Mouse (Mus musculus): ENCODE measurements around the gene Nck2. TPM values are rescaled to one million over a fixed set of nuclear protein-coding genes. Genes with fewer than 3 reads are reported as not detected.

The Nck2 gene
- total RNA-seq, 2 experiments from 2014 or later: 20.2 to 26.8 TPM

DNA sequence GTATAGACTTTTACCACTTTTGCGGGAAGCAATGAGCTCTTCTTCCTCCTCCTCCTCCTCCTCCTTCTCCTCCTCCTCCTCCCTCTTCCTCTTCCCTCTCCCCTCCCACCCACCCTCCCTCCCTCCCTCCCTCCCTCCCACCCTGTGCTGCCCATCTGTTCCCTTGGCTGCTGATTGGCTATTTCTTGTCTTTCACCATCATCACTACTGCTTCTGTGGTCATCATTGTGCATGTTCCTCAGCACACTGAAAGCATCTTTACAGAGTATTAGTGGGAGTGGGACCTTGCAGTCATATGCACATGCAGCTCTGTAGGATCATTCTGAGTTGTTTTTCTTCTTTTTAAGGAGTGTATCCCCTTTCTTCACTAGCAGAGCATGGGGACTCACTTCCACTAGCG is 78.6 kb downstream of the Nck2 start:
- ATAC-seq (replicated peaks; ENCODE audit: low FRiP score, low TSS enrichment, poor library complexity, severe bottlenecking): no peak

DNA sequence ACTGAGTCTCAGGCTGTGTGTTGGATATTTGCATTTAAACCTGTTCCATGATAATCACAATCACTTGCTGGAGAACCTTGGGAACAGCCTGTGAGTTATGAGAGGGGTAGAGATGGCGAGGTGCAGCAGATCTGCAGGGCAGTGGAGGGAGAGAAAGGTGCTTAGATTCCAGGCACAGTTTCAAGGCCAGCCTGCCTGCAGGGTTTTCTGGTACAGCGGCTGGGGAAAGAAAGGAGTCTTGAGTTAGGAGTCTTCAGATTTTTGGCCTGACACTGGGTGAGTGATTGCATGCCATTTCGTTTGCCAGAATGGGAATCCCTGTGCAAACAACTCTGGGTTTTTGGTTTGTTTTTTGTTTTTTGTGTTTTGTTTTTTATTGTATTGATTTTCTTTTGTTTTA is 80.0 kb downstream of the Nck2 start:
- ATAC-seq (replicated peaks; ENCODE audit: low FRiP score, low TSS enrichment, poor library complexity, severe bottlenecking): no peak

DNA sequence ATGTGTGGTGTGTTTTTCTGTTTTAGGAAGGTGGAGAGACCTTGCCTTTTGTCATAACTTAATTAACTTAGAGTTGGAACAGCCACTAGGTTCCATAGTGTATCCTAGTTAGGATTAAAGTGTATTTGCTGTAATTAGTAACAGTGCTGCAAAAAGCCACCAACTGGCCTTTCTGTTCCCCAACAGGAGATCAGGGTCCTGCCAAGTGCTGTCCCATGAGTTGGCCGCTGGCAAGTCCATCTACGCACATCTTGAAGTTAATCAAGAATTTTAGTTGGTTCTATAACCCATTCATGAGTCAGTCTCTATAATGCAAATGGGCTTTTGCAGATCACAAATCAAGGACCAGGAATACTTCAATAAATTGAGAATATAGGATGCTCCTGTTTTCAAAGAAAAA is 83.9 kb downstream of the Nck2 start:
- no peak for ATAC-seq (replicated peaks; ENCODE audit: low FRiP score, low TSS enrichment, poor library complexity, severe bottlenecking)

DNA sequence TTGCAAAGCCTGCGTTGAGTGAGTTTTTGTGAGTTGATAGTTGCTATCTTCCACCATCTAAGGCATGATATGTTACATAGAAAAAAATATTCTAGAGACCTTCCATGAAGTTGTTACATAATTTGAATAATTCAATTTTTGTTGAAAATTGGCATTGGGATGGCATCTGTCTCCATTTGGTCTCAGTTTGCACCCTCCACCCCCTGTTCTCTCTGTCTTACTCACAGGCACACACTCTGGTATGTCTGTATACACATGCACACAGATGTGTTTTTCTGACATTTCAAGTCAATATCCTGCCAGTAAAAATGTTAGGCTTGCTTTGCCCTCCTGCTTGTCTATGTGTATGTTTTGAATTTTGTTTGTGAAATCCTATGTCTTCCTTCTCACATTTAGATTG is 84.7 kb downstream of the Nck2 start:
- ATAC-seq (replicated peaks; ENCODE audit: low FRiP score, low TSS enrichment, poor library complexity, severe bottlenecking): no peak

DNA sequence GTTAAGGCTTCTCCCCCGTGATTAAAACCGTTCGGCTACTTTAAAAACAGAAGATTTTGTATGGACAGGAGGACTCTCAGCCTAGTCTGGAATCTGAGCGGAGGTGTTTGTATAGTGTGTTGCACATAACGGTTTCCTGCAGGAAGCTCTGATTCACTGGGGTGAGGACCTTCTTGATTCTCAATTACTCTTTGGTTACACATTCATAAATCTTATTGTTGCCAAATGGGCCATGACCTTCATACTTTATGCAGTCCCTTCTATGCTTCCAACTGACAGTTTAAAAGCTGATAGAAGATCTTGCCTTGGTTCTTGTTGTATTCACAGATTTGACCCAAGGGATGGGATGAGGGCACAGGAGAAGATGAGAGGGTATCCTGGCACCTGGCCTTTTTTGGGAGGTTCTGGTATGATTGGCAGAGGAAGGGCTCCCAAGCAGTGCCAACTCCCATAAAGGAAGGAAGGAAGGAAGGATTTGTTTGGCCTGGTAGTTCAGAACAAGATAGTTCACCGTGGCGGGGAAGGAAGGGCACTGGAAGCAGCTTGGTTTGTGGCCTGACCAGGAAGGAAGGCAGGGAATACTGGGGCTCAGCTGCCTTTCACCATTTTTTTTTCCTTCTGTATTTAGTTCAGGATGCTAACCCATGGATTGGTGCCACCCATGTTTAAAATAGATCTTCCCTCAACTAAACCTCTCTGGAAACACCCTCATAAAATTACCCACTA is 86.1 kb downstream of the Nck2 start:
- no peak for ATAC-seq (replicated peaks; ENCODE audit: low FRiP score, low TSS enrichment, poor library complexity, severe bottlenecking)

DNA sequence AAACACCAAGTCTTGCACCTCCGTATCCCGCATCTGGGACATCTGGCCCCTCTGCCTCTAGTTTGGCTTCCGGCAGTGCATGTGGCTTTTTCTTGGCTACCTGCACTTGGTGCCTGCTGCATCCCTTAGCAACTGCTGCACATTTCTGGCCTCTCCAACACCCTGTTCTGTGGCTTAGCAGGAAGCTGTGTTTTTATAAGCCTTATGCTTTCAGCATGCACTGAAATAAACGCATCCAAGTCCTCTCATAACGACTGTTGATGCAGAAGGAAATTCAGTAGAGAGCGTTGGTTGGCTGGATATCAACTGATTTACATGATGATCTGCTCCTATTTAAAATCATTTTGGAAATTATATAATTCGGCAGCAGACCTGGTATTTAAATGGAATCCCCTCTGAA is 86.9 kb downstream of the Nck2 start:
- no peak for ATAC-seq (replicated peaks; ENCODE audit: low FRiP score, low TSS enrichment, poor library complexity, severe bottlenecking)

DNA sequence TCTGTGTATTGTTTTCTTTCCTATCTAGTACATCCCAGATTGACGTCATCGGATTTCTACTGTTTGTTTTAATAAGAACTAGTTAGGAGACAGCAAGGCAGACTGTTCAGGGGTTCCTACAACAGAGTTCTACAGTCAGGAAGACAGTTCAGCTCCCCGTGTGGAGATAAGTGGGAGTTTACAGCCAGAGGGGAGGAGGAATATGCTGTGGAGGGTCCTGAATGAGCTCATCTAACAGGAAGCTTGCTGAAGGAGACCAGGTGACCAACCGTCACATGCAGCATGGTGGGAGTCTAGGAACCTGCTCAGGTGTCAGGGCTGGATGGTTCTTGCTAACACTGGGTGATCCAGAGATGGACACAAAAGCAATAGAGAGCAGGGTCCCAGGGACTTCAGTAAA is 87.9 kb downstream of the Nck2 start:
- ATAC-seq (replicated peaks; ENCODE audit: low FRiP score, low TSS enrichment, poor library complexity, severe bottlenecking): no peak

DNA sequence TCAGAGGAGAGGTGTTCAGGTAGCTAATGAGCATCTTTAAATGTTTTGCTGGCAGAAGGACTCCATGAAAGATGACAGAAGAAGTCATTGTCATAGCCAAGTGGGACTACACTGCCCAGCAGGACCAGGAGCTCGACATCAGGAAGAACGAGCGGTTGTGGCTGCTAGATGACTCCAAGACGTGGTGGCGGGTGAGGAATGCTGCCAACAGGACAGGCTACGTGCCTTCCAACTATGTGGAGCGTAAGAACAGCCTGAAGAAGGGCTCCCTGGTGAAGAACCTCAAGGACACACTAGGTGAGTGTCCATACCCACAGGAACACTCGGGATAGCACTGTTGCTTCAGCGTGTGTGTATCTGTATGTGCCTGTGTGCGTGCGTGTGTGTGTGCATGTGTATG is 89.1 kb downstream of the Nck2 start:
- peak; percentile 14; the same call in 1 of the 2 replicates for ATAC-seq (replicated peaks; ENCODE audit: low FRiP score, low TSS enrichment, poor library complexity, severe bottlenecking)

DNA sequence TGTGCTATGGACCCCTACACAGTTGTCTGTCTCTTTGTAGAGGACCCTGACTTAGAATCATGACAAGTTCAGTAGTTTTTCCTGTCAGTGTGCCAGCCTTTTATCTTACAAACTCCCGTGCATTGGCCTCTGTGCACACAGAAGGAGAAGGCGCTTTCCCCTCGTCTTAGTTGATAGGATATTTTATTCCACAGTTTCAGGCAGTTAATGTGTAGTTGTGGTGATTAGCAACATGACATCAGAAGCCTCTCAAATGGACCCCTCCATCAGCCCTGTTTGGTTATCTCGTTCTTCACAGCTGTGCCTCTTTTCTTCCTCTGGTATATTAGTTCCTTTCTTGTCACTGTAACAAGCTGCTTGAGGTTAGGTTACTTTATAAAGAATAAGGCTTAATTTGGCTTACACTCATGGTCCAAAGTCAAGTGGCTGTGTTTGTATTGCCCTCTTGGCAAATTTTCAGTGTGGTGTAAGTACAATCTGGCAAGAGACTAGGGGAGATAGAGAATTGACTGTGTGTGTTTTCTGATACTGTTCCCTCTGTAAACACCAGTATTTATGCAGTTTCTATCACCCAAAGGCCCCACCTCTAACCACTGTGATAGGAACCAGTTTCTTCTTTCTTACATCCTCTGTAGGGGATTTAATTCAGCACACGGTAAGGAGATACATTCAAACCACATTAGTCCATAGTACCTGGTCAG is 89.8 kb downstream of the Nck2 start:
- ATAC-seq (replicated peaks; ENCODE audit: low FRiP score, low TSS enrichment, poor library complexity, severe bottlenecking): peak; percentile 88

DNA sequence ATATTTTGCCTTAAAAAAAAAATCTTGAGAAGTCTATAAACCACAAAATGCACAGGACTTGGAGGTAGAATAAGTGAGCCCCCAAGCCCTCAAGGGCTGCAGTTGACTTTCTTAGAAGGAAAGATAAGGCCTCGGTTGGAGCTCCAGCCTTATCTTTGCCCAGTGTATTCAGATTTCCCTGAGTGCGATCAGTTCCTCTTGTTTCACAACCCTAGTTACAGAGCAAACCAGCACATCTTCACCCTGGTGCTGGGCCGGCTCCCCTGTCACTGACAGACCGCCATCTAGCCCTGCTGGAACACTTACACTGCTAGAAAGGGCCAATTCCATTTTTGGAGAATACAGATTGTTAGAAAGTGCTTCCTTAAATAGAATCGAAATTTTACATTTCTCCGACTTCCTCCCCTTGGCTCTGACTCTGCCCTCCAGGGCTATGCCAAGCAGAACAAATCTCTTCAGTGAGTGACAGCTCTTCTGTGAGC is 91.2 kb downstream of the Nck2 start:
- ATAC-seq (replicated peaks; ENCODE audit: low FRiP score, low TSS enrichment, poor library complexity, severe bottlenecking): peak; percentile 20; the same call in 1 of the 2 replicates

DNA sequence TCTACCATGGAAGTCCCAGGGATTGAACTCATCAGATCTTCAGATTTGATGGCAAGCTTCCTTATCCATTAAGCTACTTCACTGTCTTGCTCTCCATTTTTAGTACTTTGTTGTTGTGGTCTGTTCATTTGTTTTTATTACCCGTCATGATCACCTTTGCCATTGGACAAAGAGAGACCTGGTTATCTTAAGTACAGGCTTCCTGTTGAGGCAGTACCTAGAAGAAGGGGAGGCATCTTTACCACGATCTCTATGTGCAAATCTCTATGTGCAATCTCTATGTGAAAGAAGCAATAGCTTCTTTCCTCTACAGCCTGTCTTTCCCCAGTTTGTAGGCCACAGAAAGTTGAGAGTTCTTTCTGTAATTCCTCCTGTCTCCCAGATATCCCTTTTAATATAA is 91.9 kb downstream of the Nck2 start:
- no peak for ATAC-seq (replicated peaks; ENCODE audit: low FRiP score, low TSS enrichment, poor library complexity, severe bottlenecking)

DNA sequence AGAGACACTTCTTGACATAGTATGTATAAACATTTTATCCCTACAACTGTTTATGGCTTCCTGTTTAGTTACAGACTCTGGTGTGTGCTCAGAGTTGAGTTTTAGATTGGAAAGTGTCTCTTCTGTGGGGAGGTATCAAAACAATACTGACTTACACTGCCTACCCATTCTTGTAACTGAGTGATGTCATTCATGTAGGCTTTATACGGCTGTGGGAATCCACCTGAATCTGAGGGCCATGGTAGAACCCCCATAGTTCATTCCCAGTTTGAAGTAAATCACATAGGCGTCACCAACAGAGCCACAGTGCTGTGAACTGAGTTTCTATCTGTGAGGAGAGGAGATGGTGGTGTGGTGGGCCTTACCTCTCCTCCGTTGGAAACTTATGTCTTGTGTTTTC is 92.6 kb downstream of the Nck2 start:
- ATAC-seq (replicated peaks; ENCODE audit: low FRiP score, low TSS enrichment, poor library complexity, severe bottlenecking): no peak

DNA sequence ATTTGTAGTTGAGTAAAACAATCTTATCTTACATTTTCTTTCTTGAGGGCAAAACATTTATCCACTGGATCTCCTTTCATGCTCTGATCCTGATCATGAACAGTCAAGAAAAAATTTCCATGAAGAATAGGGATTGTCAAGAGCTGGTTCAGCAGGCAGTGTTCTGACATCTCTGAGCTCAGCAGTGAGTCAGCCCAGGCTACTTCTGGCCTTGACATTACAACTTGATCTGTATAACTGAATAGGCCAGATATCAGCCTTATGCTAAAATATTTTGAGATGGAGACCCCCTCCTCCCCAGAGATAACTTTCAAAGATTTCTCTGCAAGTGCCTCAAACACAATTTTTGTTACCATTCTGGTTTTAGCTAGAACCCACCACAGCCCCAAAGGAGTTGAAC is 93.1 kb downstream of the Nck2 start:
- ATAC-seq (replicated peaks; ENCODE audit: low FRiP score, low TSS enrichment, poor library complexity, severe bottlenecking): no peak

DNA sequence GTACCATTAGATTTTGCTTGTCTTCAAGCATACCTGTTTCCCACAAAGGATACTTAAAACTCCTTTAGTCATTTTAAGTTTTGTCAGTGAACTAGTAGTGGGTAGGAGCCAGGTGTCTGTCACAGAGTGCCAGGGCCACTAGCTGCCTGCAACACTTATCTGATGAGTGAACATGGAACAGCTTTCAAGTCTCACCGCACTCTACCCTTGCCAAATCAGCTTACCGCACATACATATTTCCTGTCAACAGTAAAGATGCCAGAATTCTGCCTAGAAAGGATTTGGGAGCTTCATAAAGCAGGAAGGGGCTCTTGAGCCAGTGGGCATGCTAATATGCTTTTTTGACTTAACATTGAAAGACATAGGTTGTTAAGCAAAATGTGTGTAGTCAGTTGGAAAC is 94.3 kb downstream of the Nck2 start:
- peak; percentile 40 for ATAC-seq (replicated peaks; ENCODE audit: low FRiP score, low TSS enrichment, poor library complexity, severe bottlenecking)

DNA sequence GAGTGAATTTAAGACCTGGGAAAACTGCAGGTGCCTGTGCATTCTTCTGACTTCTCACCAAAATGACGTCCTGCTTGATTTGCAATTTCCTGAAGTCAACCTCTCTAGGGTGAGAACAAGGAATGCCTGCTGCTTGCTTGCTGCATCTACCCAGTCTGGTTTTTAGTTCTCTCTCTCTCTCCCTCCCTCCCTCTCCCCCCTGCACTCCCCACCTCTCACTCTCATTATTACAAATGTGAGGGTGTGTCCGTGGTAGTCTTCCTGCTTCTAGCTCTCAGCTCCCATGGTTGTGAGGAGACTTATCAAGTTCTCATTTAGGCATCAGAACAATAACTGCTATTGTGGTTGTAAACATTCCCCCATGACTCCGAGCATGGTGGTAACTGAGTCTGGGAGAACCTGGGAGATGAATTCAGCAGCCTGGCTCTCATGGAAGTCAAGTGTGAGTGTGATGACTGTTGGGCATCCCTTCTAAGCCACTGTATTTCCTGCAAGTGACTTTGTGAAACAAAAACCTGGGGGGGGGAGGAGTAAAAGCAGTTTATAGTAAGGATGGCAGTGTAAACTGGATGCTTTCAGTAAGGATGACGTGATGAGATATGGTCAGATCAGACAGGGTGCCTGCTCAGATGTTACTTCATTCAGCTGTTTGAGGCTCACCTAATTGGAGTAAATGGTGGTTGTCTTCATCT is 95.5 kb downstream of the Nck2 start:
- no peak for ATAC-seq (replicated peaks; ENCODE audit: low FRiP score, low TSS enrichment, poor library complexity, severe bottlenecking)

DNA sequence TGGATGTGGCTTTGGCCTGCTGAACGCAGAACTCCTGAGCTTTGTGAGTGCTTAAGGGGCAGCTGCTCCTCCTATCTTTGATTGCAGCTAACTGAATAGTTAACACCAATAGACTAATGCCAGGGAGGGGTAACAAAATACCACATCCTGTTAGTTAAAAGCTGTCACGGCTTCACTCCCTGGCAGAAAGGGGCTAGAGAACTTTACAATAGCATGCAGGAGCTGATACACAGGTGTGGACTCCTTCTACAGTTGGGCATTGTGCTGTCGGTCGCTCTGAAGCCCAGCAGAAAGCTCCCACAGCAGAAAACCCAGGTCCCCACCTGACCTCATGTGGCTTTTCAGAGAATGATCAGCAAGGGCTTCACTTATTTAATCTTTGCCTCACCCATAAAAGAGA is 98.0 kb downstream of the Nck2 start:
- peak; percentile 63 for ATAC-seq (replicated peaks; ENCODE audit: low FRiP score, low TSS enrichment, poor library complexity, severe bottlenecking)

DNA sequence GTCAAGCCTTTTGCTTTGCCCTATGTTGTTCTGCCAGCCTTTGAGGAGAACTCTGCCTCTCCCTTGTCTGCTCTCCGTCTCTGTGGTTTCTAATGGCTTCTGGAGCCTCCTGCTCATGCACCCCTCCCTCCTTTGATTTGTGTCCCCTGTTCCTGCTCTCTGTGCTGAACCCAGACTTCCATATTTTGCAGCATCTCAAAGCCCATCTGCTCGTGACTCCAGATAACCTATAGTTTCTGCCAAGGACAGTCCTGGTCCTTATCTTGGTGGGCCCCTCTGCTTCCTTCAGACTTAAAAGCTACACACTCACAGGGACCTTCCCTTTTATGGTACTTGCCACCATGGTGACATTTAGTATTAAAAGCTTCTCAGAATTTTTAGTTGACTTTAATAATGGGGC is 103.3 kb downstream of the Nck2 start:
- peak; percentile 78 for ATAC-seq (replicated peaks; ENCODE audit: low FRiP score, low TSS enrichment, poor library complexity, severe bottlenecking)

DNA sequence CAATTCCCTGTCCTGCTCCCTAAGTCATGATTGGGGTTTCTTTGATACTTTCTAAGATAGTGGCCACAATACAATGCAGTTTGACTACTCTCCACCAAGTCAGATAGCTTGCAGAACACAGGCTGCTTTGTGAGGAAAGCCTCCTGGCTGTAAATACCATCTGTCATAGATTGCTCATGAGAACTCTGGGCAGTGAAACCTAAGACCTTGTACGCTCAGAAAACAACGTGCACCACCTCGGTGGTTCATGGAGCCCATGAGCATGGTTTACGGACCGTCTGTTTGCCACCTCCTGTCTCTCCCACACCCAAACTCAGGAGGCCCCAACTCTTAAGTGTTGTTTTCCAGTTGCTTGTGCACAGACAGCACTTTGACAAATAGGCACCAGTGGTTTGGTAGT is 104.4 kb downstream of the Nck2 start:
- no peak for ATAC-seq (replicated peaks; ENCODE audit: low FRiP score, low TSS enrichment, poor library complexity, severe bottlenecking)

DNA sequence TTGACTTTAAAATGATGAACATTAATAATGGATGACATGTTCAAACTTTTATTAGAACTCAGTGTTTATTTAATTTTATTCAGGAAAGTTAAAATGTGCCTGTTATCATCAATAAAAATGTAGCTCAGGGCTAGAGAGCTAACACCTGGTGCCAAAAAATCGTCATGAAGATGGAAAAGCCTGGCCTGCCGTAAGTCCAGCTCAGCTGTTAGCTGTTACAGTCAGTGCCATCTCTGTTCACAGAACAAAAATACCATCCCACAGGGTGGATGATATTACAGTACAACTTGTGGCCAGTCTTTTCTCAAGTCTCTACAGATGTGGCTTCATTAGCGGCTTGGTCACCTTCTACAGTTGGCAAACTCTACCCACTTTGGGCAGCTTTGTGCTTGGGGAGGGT is 106.1 kb downstream of the Nck2 start:
- ATAC-seq (replicated peaks; ENCODE audit: low FRiP score, low TSS enrichment, poor library complexity, severe bottlenecking): no peak

DNA sequence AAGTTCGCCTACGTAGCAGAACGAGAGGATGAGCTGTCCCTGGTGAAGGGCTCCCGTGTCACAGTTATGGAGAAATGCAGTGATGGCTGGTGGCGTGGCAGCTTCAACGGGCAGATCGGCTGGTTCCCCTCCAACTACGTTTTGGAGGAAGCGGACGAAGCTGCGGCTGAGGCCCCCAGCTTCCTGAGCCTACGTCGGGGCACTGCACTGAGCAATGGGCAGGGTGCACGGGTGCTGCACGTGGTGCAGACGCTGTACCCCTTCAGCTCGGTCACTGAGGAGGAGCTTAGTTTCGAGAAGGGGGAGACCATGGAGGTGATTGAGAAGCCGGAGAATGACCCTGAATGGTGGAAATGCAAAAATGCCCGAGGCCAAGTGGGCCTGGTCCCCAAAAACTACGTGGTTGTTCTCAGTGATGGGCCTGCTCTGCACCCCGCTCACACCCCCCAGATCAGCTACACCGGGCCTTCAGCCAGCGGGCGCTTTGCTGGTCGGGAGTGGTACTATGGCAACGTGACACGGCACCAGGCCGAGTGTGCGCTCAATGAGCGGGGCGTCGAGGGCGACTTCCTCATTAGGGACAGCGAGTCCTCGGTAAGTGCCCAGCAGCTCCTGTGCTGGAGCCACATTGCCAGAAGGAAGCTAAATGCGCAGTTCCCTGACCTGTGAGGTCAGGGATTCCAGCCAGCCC is 109.8 kb downstream of the Nck2 start:
- ATAC-seq (replicated peaks; ENCODE audit: low FRiP score, low TSS enrichment, poor library complexity, severe bottlenecking): 0 out of 2 replicates have a peak, but pooled peaks have one; percentile 27
